Mouse (Mus musculus) lung, embryonic 15.5 days (tissue): ENCODE measurements around the gene Rae1. TPM values are rescaled to one million over a fixed set of nuclear protein-coding genes. Genes with fewer than 3 reads are reported as not detected.

Experiments used
- ATAC-seq: fragments of 200-750 bp; cut with Nextera tagmentation; 2 replicates; pipeline ENCODE4 v1.8.0; 2017; ENCODE audit warnings: moderate number of reproducible peaks, borderline replicate concordance; ENCODE audit not compliant: low FRiP score, low TSS enrichment; ENCODE audit errors: extremely low read depth
- H3K27ac ChIP-seq: fragments of 300-500 bp; sonication (generic); 2 replicates; pipeline ENCODE4 v1.5.1; 2015; ENCODE audit warnings: moderate library complexity, mild to moderate bottlenecking, inconsistent platforms
- H3K27me3 ChIP-seq: fragments of 300-500 bp; sonication (generic); 2 replicates; pipeline ENCODE4 v1.6.1; 2015; ENCODE audit warnings: inconsistent platforms
- H3K36me3 ChIP-seq: fragments of 300-500 bp; sonication (generic); 2 replicates; pipeline ENCODE4 v1.6.1; 2015; ENCODE audit warnings: inconsistent platforms
- H3K4me1 ChIP-seq: fragments of 300-500 bp; sonication (generic); 2 replicates; pipeline ENCODE4 v1.6.1; 2015; ENCODE audit warnings: inconsistent platforms
- H3K4me2 ChIP-seq: fragments of 300-500 bp; sonication (generic); 2 replicates; pipeline ENCODE4 v1.6.1; 2015; ENCODE audit warnings: inconsistent platforms, mild to moderate bottlenecking, moderate library complexity
- H3K4me3 ChIP-seq: fragments of 300-500 bp; sonication (generic); 2 replicates; pipeline ENCODE4 v1.5.1; 2015; ENCODE audit warnings: mild to moderate bottlenecking, inconsistent platforms
- H3K9ac ChIP-seq: fragments of 300-500 bp; sonication (generic); 2 replicates; pipeline ENCODE4 v1.6.1; 2015; ENCODE audit warnings: inconsistent platforms
- H3K9me3 ChIP-seq: fragments of 300-500 bp; sonication (generic); 2 replicates; pipeline ENCODE4 v1.6.1; 2016; ENCODE audit warnings: inconsistent platforms
- WGBS: fragments of 180-500 bp; shearing (Covaris S2); methylation state at CpG from one replicate; pipeline ENCODE4 v1.1.7; 2015; 5-methylcytosine and 5-hydroxymethylcytosine counted together
- polyA plus RNA-seq: library from polyadenylated mRNA; unstranded; fragments of >200 nt; fragmentation: Nextera tagmentation; extraction: Ambion mirVana; gene quantifications from 2 replicates; pipeline ENCODE4 v1.2.1, GENCODE M21; 2015

Rae1 gene
- polyA plus RNA-seq, 1 experiment from 2014 or later: 122 TPM

DNA sequence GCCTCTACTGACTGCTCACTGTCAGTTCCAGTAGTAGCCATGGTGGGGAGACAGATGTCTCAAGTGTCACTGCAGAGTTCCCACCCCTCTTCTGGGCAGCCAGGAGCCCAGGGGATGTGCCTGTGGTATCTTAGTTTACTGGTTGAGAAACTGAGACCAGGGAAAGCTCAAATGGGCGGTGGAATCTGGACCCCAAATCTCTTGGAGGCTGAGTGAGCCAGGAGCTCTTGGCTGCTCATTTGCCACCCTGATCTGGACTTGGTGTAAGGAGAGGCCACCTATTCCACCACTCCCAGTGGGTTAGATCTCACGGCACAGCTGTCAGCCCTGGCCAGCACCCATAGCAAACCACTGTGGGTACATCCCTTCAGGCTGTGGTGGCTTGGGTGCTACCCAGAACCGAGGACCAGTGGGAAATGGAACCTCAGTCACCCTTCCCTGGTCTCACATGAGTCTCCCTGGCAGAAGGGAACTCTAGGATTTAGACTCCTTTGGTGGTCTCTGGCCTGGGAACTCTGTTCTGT, 28.7 kb downstream of the Rae1 start:
- H3K27me3 ChIP-seq: no peaks in the 10 kb centered on the region
- peaks cover 51% of the 10 kb centered on the region for H3K4me1 ChIP-seq
- H3K27ac ChIP-seq: no peak overlapping the region
- H3K36me3 ChIP-seq: peaks cover 13% of the 10 kb centered on the region
- no peaks in the 10 kb centered on the region for H3K9me3 ChIP-seq
- H3K9ac ChIP-seq: no peak overlapping the region
- H3K4me3 ChIP-seq: no peak overlapping the region
- H3K4me2 ChIP-seq: no peak overlapping the region
- no peak for ATAC-seq
- 84% methylated on average over 3 of the region's 3 CpGs for WGBS

DNA sequence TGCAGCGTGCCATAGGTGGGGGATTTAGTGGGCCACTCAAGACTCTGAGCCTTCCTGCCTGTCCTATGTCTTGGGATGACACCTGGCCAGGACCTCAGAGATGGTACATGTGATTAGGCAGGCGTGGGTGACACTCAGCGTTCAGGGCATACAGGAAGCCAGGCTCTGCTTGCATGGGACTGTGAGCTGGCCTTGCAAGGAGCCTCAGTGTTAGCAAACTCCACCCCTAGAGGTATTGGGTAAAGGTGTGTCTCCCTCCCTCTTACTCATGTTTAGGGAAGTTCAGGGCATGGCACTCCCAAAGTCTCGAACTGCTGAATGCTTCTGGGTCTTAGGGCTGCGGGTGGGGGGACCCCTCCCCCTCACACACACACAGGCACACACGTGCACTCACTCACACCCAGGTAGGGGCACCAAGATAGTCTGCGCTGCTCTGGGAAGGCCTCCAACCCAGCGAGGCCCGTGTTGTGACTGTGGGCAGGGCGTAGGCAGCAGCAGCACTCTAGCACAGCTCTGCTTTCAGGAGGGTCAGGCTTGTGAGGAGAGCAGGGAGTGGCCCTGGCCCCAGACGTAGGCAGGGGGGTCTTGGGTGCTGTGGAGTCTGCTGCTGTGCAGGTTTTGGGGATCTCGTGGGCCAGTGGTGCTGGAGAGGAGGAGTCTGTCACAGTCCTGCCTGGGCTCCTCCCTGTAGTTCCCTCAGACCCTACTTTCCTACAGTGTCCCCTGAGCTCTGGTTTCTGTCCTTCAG, 30.8 kb downstream of the Rae1 start:
- no peak for ATAC-seq
- no peak overlapping the region for H3K4me2 ChIP-seq
- peaks cover 25% of the 10 kb centered on the region for H3K36me3 ChIP-seq
- no peak overlapping the region for H3K9ac ChIP-seq
- WGBS: 72% methylated on average over 12 of the region's 12 CpGs
- no peaks in the 10 kb centered on the region for H3K9me3 ChIP-seq
- no peak overlapping the region for H3K27ac ChIP-seq
- H3K27me3 ChIP-seq: no peaks in the 10 kb centered on the region
- no peak overlapping the region for H3K4me3 ChIP-seq
- H3K4me1 ChIP-seq: peaks cover 29% of the 10 kb centered on the region

DNA sequence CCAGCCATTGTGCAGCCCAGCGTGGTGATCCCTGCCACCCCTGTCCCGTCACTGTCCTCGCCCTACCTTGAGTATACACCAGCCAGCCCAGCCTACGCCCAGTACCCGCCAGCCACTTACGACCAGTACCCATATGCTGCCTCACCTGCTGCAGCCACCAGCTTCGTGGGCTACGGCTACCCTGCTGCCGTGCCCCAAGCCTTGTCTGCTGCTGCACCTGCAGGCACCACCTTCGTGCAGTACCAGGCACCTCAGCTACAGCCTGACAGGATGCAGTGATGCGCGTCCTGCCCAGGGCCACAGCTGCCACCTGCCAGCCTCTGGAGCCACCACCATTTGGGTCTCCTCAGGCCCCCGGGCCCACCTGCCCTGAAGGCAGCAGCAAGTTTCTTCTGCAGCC, 33.6 kb downstream of the Rae1 start:
- H3K4me1 ChIP-seq: peaks cover under 1% of the 10 kb centered on the region; the same call in 1 of the 2 replicates
- 92% methylated on average over 13 of the region's 13 CpGs for WGBS
- H3K9ac ChIP-seq: no peak overlapping the region
- ATAC-seq: no peak
- H3K27ac ChIP-seq: no peak overlapping the region
- peaks cover 25% of the 10 kb centered on the region for H3K36me3 ChIP-seq
- H3K27me3 ChIP-seq: no peaks in the 10 kb centered on the region
- H3K4me3 ChIP-seq: no peak overlapping the region
- H3K9me3 ChIP-seq: no peaks in the 10 kb centered on the region
- H3K4me2 ChIP-seq: no peak overlapping the region

DNA sequence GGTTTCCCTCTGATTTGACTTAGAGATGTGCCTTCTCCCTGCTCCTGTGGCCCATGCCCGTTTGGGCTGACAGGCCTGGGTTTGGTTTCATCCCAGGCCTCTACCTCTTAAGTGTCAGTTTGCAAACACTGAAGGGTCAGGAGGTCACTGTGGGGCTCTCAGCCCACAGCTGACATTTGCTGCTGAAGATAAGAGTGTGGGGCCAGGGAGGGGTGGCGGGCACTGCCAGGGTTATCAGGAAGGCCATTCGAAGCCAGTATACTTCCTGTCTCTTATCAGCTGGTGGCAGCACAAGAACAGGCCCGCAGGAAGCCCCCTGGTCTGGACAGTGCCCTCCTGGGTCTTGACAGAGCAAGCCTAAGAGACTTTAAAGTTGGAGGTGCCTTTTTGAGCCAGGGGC, 35.1 kb downstream of the Rae1 start:
- 23% methylated on average over 4 of the region's 4 CpGs for WGBS
- no peak for ATAC-seq
- Histone ChIP-seq H3K4me2 (no peak overlapping the region), H3K27ac (no peak overlapping the region), H3K27me3 (no peaks in the 10 kb centered on the region), H3K9me3 (no peaks in the 10 kb centered on the region), H3K36me3 (peaks cover 25% of the 10 kb centered on the region), H3K4me3 (no peak overlapping the region), H3K4me1 (no peaks in the 10 kb centered on the region), H3K9ac (no peak overlapping the region)

DNA sequence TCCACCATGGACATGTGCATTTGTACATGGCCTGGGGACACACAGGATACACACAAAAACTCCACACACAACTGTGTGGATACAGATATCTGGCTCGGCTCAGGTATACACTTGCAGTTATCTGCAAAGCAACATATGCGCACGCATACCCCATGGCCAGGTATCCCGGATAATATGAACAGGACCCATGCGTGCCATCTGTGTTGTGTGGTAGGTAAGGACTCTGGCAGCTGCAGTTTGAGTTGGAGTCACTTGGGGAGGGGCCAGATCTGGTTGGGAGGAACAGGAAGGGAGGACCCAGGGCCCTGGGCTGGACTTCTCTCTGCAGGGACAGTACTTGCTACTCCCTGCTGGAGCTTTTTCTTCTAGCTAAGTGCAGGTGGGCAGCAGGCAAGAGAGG, 35.7 kb downstream of the Rae1 start:
- peaks cover 25% of the 10 kb centered on the region for H3K36me3 ChIP-seq
- ATAC-seq: no peak

DNA sequence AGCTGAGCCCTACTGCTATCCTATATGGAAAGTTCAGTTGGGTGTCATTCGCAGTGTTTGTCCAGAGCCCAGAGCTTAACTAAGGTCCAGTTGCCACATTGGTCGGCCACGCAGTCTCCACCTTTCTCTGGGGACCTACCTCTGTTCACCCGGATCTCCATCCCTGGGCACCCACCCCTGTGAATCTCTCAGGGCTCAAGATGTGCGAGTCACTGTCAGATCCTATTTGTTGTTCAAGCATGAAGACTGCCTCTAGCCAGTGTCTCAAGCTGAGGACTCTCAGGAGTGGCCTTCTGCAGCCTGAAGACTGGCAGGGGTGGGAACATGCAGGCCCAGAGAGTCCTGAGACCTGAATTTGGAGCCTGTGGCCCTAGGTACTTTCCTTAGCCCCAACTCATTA, 36.1 kb downstream of the Rae1 start:
- Histone ChIP-seq H3K4me3 (no peak overlapping the region), H3K36me3 (peaks cover 25% of the 10 kb centered on the region)
- no peak for ATAC-seq

More for the DNA sequence above, 35.7 kb downstream of the Rae1 start:
- Histone ChIP-seq H3K4me3 (no peak overlapping the region), H3K27ac (no peak overlapping the region), H3K4me2 (no peak overlapping the region), H3K27me3 (no peaks in the 10 kb centered on the region), H3K9me3 (no peaks in the 10 kb centered on the region), H3K9ac (no peak overlapping the region), H3K4me1 (no peaks in the 10 kb centered on the region)
- 85% methylated on average over 5 of the region's 5 CpGs for WGBS

DNA sequence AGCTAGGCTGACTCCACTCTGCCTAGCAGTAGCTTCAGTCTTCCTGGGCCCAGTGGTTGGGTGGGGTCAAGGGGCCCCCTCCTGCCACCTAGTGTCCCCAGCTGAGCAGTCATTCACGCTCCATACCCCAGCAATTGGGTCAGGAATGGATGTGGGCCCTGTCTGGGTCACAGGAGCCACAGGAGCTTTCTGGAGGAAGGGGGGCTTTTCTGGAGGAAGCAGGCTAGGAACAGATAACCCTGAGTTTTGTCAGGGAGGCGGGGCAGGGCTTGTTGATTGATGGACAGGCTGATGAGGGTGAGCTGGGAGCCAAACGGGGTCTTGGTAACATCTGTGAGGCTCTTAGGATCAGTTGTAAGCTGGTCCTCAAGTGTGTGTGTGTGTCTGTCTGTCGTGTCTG, 36.7 kb downstream of the Rae1 start:
- no peaks in the 10 kb centered on the region for H3K9me3 ChIP-seq
- no peak overlapping the region for H3K4me3 ChIP-seq
- H3K4me2 ChIP-seq: no peak overlapping the region
- H3K9ac ChIP-seq: no peak overlapping the region
- H3K4me1 ChIP-seq: no peaks in the 10 kb centered on the region
- H3K27me3 ChIP-seq: no peaks in the 10 kb centered on the region
- ATAC-seq: no peak
- H3K36me3 ChIP-seq: peaks cover 25% of the 10 kb centered on the region
- H3K27ac ChIP-seq: no peak overlapping the region
- 51% methylated on average over 4 of the region's 4 CpGs for WGBS

More for the DNA sequence above, 36.1 kb downstream of the Rae1 start:
- Histone ChIP-seq H3K9ac (no peak overlapping the region), H3K27me3 (no peaks in the 10 kb centered on the region), H3K4me2 (no peak overlapping the region), H3K4me1 (no peaks in the 10 kb centered on the region), H3K27ac (no peak overlapping the region), H3K9me3 (no peaks in the 10 kb centered on the region)
- WGBS: 84% methylated on average over 5 of the region's 5 CpGs

DNA sequence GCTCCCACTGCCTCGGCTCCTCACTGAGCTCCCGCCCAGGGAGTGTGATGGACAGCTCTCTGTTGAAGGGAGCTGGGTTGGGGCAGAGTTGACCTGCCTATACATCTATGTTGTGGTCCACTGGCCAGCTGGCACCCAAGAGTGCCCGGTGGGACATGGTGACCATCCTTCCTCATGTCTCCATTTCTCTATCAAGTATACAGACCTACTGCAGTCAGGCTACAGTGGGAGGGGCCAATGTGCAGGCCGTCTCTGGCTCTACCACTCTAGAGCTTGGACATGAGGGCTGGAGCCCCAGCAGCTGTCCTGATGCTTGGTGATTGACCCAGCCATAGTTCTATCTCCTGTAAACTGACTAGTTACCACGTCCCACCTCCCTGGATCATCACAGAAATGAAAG, 37.4 kb downstream of the Rae1 start:
- no peak overlapping the region for H3K4me3 ChIP-seq
- no peak overlapping the region for H3K4me2 ChIP-seq
- ATAC-seq: no peak
- no peaks in the 10 kb centered on the region for H3K9me3 ChIP-seq
- peaks cover 19% of the 10 kb centered on the region for H3K36me3 ChIP-seq
- no peaks in the 10 kb centered on the region for H3K27me3 ChIP-seq
- H3K9ac ChIP-seq: no peak overlapping the region
- H3K4me1 ChIP-seq: no peaks in the 10 kb centered on the region
- 67% methylated on average over 5 of the region's 5 CpGs for WGBS
- no peak overlapping the region for H3K27ac ChIP-seq

DNA sequence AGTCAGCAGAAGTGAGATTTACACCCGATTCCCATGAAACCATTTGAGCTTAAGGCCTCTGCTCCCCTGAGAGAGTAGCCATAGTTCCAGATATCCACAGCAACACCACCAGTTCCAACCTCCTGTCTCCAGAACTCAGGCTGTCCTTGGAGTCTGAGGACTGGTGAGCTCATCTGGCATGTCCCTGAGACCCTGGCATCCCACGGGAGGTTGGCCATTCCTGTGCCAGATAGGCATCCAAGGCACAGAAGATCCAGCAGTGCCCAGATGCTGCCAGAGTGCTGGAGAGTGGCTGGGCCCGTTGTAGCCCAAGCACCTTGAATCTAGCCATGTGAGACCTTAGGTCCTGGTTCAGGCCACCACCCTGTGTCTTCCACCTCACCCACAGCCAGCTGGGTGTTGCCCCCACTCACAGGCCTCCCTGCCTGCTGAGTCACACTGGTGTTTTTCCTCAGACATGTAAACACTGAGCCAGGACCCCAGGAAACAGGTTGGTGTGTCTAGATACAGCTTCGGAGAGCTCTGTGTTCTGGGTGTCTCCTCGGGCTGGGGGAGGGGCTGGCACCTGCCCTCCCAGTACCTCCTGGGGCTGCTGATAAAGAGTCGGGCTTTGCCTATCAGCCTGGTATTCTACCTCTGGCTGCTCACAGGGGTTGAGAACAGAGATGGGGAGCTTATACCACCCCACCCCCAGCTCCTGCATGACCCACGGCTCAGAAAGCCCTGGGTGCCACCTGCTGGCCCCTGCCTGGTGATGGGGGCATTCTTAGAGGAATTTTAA, 38.1 kb downstream of the Rae1 start:
- no peaks in the 10 kb centered on the region for H3K4me1 ChIP-seq
- peaks cover 16% of the 10 kb centered on the region for H3K36me3 ChIP-seq
- 65% methylated on average over 7 of the region's 7 CpGs for WGBS
- no peak overlapping the region for H3K9ac ChIP-seq
- H3K27ac ChIP-seq: no peak overlapping the region
- ATAC-seq: peak; percentile 50; the same call in 1 of the 2 replicates
- H3K4me3 ChIP-seq: no peak overlapping the region
- H3K9me3 ChIP-seq: no peaks in the 10 kb centered on the region
- H3K27me3 ChIP-seq: no peaks in the 10 kb centered on the region
- H3K4me2 ChIP-seq: no peak overlapping the region

DNA sequence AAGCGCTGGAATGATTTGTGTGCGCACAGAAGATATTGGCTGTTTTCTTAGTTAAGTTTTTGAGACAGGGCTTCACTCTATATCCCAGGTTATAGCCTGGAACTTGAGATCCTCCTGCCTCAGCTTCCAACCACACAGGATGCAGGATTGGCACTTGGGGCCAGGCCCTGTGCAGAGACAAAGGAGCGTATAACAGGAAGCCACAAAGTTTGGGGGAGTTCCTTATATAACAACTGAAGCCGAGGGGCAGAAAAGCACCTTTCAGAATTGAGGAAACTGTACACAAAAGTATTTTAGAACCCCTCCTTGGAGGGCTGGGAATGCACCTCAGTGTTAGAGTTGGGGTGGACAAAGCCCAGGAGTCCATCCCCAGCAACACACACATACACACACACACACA, 39.1 kb downstream of the Rae1 start:
- WGBS: 83% methylated on average over 4 of the region's 4 CpGs
- no peaks in the 10 kb centered on the region for H3K27me3 ChIP-seq

DNA sequence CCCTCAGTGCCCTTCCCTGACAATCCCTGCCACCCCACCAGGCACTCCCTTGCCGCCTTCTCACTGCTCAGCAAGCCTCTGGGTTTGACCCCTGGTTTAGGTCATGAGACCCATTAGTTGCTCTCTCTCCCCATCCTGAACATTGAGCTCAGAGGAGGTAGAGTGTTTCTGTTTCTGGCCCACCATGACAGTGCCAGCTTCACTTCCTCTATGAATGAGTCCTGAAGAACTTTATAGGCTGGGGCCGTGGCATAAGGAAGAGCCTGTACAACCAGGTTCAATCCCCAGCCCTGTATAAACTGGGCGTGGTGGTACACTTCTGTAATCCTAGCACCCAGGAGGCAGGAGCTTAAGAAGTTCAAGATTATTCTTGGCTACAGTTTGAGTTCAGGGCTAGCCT, 40.9 kb downstream of the Rae1 start:
- no peak overlapping the region for H3K9ac ChIP-seq
- no peak overlapping the region for H3K27ac ChIP-seq
- WGBS: 84% methylated on average over 3 of the region's 3 CpGs
- ATAC-seq: no peak
- H3K4me2 ChIP-seq: no peak overlapping the region
- no peaks in the 10 kb centered on the region for H3K9me3 ChIP-seq
- H3K36me3 ChIP-seq: no peaks in the 10 kb centered on the region
- no peak overlapping the region for H3K4me3 ChIP-seq
- H3K27me3 ChIP-seq: no peaks in the 10 kb centered on the region
- H3K4me1 ChIP-seq: no peaks in the 10 kb centered on the region

More for the DNA sequence above, 39.1 kb downstream of the Rae1 start:
- no peak overlapping the region for H3K4me2 ChIP-seq
- peaks cover 8% of the 10 kb centered on the region; the same call in 1 of the 2 replicates for H3K36me3 ChIP-seq
- H3K9ac ChIP-seq: no peak overlapping the region
- no peaks in the 10 kb centered on the region for H3K4me1 ChIP-seq
- H3K9me3 ChIP-seq: no peaks in the 10 kb centered on the region
- no peak overlapping the region for H3K27ac ChIP-seq
- no peak overlapping the region for H3K4me3 ChIP-seq
- ATAC-seq: no peak

DNA sequence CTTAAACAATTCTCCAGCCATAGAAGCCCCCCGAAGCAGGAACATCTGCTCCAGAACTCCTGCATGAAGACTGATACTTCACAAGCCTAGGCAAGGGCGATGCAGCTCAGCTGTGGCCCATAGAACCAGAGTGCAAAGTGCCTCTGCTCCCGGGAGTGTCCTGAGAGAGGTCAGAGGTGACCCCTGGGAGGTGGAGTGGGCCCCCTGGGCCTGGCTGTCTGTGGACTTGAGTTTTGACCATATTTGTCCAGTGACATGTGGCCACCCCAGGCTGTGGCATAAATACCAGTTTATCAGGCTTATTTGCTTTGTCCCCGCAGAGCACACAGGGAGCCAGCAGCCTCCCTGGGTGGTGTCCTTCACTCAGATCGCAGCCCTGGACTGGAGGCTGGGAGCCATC, 41.3 kb downstream of the Rae1 start:
- Histone ChIP-seq H3K4me3 (no peak overlapping the region), H3K27me3 (no peaks in the 10 kb centered on the region), H3K4me1 (peaks cover 1% of the 10 kb centered on the region; the same call in 1 of the 2 replicates), H3K4me2 (no peak overlapping the region), H3K9me3 (no peaks in the 10 kb centered on the region), H3K36me3 (no peaks in the 10 kb centered on the region), H3K27ac (no peak overlapping the region), H3K9ac (no peak overlapping the region)
- 48% methylated on average over 5 of the region's 5 CpGs for WGBS
- ATAC-seq: no peak
